Mouse (Mus musculus) MEL-GATA-1-ER (cell line): ENCODE data around the gene Tmem202.
A peak's percentile ranks its signal among the peaks of the same experiment; 100 is the strongest.

Source experiments
- DNase-seq: peaks from one replicate; pipeline ENCODE4 v3.0.0-alpha.2; 2012; ENCODE audit warnings: low read depth; ENCODE audit errors: extremely low read depth

Gene Tmem202

GRCm38 (mm10) chr9:59539441-59540137, at the start of gene Tmem202, which contains the start of gene Hexa:
Gene Tmem202 (minus strand): TSS chr9:59539847.
Gene Hexa (plus strand): TSS chr9:59539540.
- DNase-seq, result no peak

- no peak for DNase-seq
Observed at GRCm38 (mm10) chr9:59588710-59589671, 49.3 kb upstream of the Tmem202 start.

GRCm38 (mm10) chr9:59588252-59588651, 48.6 kb upstream of the Tmem202 start:
- DNase-seq, result no peak

- peak; percentile 45 for DNase-seq
Observed at GRCm38 (mm10) chr9:59584871-59585308, 45.2 kb upstream of the Tmem202 start.

GRCm38 (mm10) chr9:59578505-59578867, 38.8 kb upstream of the Tmem202 start:
- DNase-seq, result no peak

GRCm38 (mm10) chr9:59577844-59578504, 38.3 kb upstream of the Tmem202 start, which contains the start of gene Celf6:
Gene Celf6 (plus strand): TSS chr9:59577917.
- peak; percentile 89 for DNase-seq

- DNase-seq, result no peak
Observed at GRCm38 (mm10) chr9:59577401-59577800, 37.8 kb upstream of the Tmem202 start.

GRCm38 (mm10) chr9:59571852-59572251, 32.2 kb upstream of the Tmem202 start:
- DNase-seq, result no peak

GRCm38 (mm10) chr9:59567111-59567510, 27.5 kb upstream of the Tmem202 start:
- DNase-seq, result peak; percentile 59

GRCm38 (mm10) chr9:59565600-59565999, 26.0 kb upstream of the Tmem202 start:
- DNase-seq, result peak; percentile 66

GRCm38 (mm10) chr9:59553719-59554118, 14.1 kb upstream of the Tmem202 start:
- no peak for DNase-seq

- no peak for DNase-seq
Observed at GRCm38 (mm10) chr9:59552610-59553009, 13.0 kb upstream of the Tmem202 start.

GRCm38 (mm10) chr9:59551620-59552031, 12.0 kb upstream of the Tmem202 start:
- DNase-seq, result no peak

GRCm38 (mm10) chr9:59551017-59551416, 11.4 kb upstream of the Tmem202 start:
- DNase-seq, result no peak

- DNase-seq, result no peak
Observed at GRCm38 (mm10) chr9:59550077-59550476, 10.4 kb upstream of the Tmem202 start.

- no peak for DNase-seq
Observed at GRCm38 (mm10) chr9:59548961-59549487, 9.4 kb upstream of the Tmem202 start.

- DNase-seq, result peak; percentile 75
Observed at GRCm38 (mm10) chr9:59547869-59548268, 8.2 kb upstream of the Tmem202 start.

GRCm38 (mm10) chr9:59544739-59545138, 5.1 kb upstream of the Tmem202 start:
- peak; percentile 75 for DNase-seq

GRCm38 (mm10) chr9:59542766-59543324, 3.2 kb upstream of the Tmem202 start:
- DNase-seq, result no peak

GRCm38 (mm10) chr9:59541617-59542016, 2.0 kb upstream of the Tmem202 start:
- no peak for DNase-seq

- DNase-seq, result no peak
Observed at GRCm38 (mm10) chr9:59537651-59538050, 2.0 kb downstream of the Tmem202 start.
